Mouse (Mus musculus): Measurements from ENCODE around the gene Twist2. TPM values are rescaled to one million over a fixed set of nuclear protein-coding genes. Genes with fewer than 3 reads are reported as not detected.

The Twist2 gene
- polyA plus RNA-seq, 1 experiment from 2014 or later: 0.31 TPM

DNA sequence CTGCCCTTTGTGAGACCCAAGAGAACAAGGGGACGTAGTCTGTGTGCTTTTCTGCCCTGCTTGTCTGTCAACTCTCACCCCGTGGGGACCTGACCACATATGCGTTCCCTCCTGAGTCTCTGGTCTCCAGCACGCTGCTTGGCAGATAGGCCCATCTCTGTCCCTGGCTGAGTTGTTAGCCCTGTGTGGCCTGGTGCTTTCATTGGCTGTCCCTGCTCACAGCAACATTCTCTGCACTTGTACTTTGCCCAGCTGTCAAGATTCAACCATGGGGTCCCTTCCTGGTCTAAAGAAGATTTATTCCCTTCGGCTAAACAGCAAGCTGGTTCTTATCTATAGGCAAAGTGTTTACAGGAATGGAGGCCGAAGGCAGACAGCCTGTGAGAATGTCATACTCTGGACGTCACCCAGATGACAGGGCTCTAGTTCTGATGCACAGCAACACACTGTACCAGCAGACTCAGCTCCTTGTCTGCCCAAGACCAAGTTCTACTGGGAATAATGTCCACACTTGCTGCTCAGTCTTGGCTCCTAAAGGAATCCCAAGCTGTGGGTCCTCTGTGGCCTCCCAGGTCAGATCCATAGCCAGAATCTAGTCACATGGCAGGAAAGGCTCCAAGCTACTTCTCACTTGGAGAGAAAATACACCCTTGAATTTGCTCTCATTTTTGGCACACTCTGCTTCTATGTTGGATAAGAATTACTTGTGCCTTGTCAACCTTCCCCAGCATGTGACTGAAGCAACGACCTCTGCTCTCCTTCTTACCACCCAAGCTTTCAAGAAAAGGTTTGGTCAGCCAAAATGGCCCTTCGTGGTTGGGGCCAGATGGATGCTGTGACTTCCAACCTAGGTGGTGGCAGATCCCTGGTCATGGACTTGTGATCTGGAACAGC, 55.8 kb downstream of the Twist2 start:
- Histone ChIP-seq H3K9ac (no peak overlapping the region), H3K27ac (no peak overlapping the region), H3K36me3 (ENCODE audit: poor library complexity, severe bottlenecking) (no peaks in the 10 kb centered on the region), H3K9me3 (replicated peaks) (no peaks in the 10 kb centered on the region), H3K27me3 (0 out of 2 replicates have a peak, but pooled peaks cover 2% of the 10 kb centered on the region), H3K4me3 (no peak overlapping the region), H3K4me2 (no peak overlapping the region), H3K4me1 (no peaks in the 10 kb centered on the region)
- WGBS: 87% methylated on average over 9 of the region's 9 CpGs
- no peak for ATAC-seq

- Histone ChIP-seq H3K27ac (no peak overlapping the region), H3K4me2 (no peak overlapping the region), H3K9me3 (replicated peaks) (no peaks in the 10 kb centered on the region), H3K9ac (no peak overlapping the region), H3K4me3 (no peak overlapping the region), H3K27me3 (0 out of 2 replicates have a peak, but pooled peaks cover 2% of the 10 kb centered on the region), H3K4me1 (no peaks in the 10 kb centered on the region), H3K36me3 (ENCODE audit: poor library complexity, severe bottlenecking) (no peaks in the 10 kb centered on the region)
- ATAC-seq: no peak
- WGBS: 75% methylated on average over 11 of the region's 11 CpGs
Measured at GRCm38 (mm10) chr1:91858101-91858790, 57.0 kb downstream of the Twist2 start.

DNA sequence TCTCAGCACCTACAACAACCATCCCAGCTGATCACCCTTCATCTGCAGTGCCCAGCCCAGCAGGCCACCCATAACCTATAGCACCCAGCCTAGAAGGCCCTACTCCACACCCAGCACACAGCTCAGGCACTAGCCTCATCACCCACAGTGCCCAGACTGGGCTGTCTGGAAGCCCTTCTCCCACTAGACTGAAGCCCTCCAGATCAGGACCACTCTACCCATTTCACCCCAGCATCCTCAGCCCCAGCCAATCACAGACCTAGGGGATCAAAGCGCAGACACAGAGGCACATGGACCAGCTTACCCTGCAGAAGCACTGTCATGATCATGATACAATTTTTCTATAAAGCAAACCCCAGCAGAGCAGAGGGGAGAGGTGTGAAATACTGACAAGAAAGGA, 57.6 kb downstream of the Twist2 start:
- Histone ChIP-seq H3K9me3 (replicated peaks) (no peaks in the 10 kb centered on the region), H3K27ac (no peak overlapping the region), H3K4me3 (no peak overlapping the region), H3K4me2 (no peak overlapping the region), H3K27me3 (0 out of 2 replicates have a peak, but pooled peaks cover 2% of the 10 kb centered on the region), H3K36me3 (ENCODE audit: poor library complexity, severe bottlenecking) (no peaks in the 10 kb centered on the region), H3K4me1 (no peaks in the 10 kb centered on the region), H3K9ac (no peak overlapping the region)
- ATAC-seq: no peak
- WGBS: 90% methylated on average over 1 of the region's 1 CpGs

DNA sequence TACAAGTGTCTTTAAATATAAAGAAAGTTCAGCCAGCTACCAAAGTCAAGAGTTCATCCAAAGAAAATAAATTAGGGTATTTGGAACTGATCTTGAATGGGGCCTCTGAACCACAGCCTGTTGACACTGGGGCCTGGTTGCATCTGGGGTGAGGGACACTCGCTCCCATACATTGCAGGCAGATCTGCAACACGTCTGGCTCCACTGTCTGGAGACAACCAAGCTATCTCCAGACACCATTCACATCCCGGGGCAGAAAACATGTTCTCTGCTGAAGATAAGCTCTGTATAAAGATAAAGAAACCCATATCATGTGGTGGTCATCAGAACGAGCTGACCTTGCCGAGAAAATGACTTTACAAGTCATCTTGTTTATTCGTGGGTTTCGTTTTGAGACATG, 60.2 kb downstream of the Twist2 start:
- H3K9ac ChIP-seq: no peak overlapping the region
- no peaks in the 10 kb centered on the region for H3K36me3 ChIP-seq (ENCODE audit: poor library complexity, severe bottlenecking)
- ATAC-seq: no peak
- no peaks in the 10 kb centered on the region for H3K9me3 ChIP-seq (replicated peaks)
- no peaks in the 10 kb centered on the region for H3K4me1 ChIP-seq
- H3K4me3 ChIP-seq: no peak overlapping the region
- no peak overlapping the region for H3K27ac ChIP-seq
- WGBS: 87% methylated on average over 7 of the region's 7 CpGs
- no peak overlapping the region for H3K4me2 ChIP-seq
- H3K27me3 ChIP-seq: no peaks in the 10 kb centered on the region

DNA sequence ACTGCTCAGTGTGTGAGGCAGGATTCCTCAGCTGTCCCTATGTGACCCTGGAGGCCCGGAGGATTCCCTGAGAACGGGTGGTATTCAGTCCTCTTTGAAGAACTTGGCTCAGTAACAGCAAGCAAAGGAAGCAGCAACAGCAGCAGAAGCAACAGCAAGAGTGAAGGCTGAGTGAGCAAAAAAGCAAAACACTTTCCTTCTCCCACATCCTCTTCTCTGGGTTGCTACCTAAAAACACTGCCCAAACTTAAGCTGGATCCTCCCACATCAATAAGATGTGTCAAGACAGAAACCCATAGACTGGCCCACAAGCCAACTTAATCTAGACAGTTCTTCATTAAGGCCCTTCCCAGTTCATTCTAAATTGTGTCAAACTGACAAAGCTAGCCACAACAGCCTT, 64.7 kb downstream of the Twist2 start:
- H3K4me3 ChIP-seq: no peak overlapping the region
- H3K27ac ChIP-seq: no peak overlapping the region
- H3K9me3 ChIP-seq (replicated peaks): no peaks in the 10 kb centered on the region
- H3K36me3 ChIP-seq (ENCODE audit: poor library complexity, severe bottlenecking): no peaks in the 10 kb centered on the region
- 84% methylated on average over 2 of the region's 2 CpGs for WGBS
- H3K4me1 ChIP-seq: no peaks in the 10 kb centered on the region
- no peak overlapping the region for H3K4me2 ChIP-seq
- no peak overlapping the region for H3K9ac ChIP-seq
- H3K27me3 ChIP-seq: no peaks in the 10 kb centered on the region
- no peak for ATAC-seq

DNA sequence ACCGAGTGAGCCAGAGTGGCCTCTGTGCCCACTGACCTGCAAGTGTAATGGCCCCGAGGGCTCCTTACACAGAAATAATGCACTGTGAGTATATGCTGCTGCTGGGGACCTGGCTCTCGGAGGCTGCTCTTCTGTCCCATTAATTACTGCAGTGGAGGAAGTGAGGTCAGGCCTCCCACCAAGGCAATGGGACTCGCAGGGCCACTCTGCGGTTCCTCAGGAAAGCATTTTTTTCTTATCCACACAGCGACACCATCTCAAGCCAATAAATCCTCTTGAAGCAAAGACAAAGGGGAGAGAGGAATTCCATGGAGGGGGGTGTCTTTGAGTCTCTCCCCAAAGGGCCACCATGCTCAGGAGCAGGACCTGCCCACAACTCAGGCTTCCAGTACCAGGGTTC, 69.8 kb downstream of the Twist2 start:
- Histone ChIP-seq H3K9ac (no peak overlapping the region), H3K9me3 (replicated peaks) (no peaks in the 10 kb centered on the region), H3K4me2 (no peak overlapping the region), H3K27ac (no peak overlapping the region), H3K4me1 (no peaks in the 10 kb centered on the region), H3K36me3 (ENCODE audit: poor library complexity, severe bottlenecking) (no peaks in the 10 kb centered on the region), H3K4me3 (no peak overlapping the region), H3K27me3 (no peaks in the 10 kb centered on the region)
- ATAC-seq: no peak
- 71% methylated on average over 6 of the region's 6 CpGs for WGBS

GRCm38 (mm10) chr1:91872388-91873059, 71.3 kb downstream of the Twist2 start:
- Histone ChIP-seq H3K27me3 (no peaks in the 10 kb centered on the region), H3K4me1 (no peaks in the 10 kb centered on the region), H3K4me2 (no peak overlapping the region), H3K27ac (no peak overlapping the region), H3K4me3 (no peak overlapping the region), H3K9ac (no peak overlapping the region), H3K9me3 (replicated peaks) (no peaks in the 10 kb centered on the region), H3K36me3 (ENCODE audit: poor library complexity, severe bottlenecking) (no peaks in the 10 kb centered on the region)
- no peak for ATAC-seq
- 68% methylated on average over 8 of the region's 8 CpGs for WGBS

DNA sequence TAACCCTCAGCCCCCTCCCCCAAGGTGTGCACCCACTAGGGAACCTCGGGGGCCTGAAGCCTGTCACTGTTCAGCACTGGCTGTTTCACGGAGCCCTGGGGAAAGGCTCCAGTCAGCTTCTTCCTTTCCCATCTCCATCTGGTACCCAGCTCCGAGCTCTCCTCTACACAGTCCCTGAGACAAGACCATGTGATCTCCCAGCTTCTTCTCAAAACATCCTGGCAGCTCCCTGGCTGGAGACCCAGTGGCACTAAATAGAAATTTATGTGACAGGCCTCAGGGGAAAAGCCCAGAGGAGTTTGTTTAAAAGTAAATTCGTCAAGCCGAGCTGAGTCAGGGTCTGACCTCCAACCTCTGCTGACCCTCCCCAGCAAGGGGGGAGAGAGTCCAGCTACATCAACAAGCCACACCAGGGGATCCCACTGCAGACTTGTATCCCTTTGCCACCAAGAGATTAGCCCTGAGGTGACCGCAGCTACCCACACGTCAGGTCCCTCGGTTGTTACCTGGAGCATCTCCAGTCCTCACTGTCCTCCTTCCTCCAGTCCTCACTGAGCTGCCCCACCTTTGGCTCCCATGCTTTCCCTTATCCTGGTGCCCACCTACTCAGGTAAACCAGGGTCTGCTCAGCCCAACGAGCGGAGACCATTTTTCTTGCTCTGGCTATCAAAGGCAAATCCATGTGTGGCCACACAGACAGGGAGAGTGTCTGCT, 72.5 kb downstream of the Twist2 start:
- Histone ChIP-seq H3K4me3 (no peak overlapping the region), H3K4me1 (no peaks in the 10 kb centered on the region), H3K27me3 (no peaks in the 10 kb centered on the region), H3K36me3 (ENCODE audit: poor library complexity, severe bottlenecking) (no peaks in the 10 kb centered on the region), H3K4me2 (no peak overlapping the region), H3K9me3 (replicated peaks) (no peaks in the 10 kb centered on the region), H3K27ac (no peak overlapping the region), H3K9ac (no peak overlapping the region)
- no peak for ATAC-seq
- 83% methylated on average over 10 of the region's 10 CpGs for WGBS

DNA sequence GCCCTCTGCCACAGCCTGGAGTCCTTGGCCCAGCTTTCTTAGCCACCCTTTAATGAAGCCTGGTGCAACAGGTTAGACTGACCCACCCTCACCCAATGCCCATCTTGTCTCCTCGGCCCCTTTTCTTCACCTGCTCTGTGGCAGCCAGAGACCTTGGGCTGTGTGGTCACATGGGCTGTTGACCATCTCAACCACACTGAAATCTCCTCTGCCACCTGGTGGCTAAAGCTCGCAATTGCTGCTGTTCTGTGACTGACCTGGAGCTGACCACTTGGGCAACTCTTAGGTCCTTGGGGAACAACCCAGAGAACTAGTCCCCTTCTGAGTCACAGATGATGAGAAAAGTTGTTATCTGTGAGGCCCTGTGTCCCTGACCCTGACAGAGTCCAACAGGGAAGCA, 73.4 kb downstream of the Twist2 start:
- Histone ChIP-seq H3K9ac (no peak overlapping the region), H3K4me1 (no peaks in the 10 kb centered on the region), H3K9me3 (replicated peaks) (no peaks in the 10 kb centered on the region), H3K4me3 (no peak overlapping the region), H3K27ac (no peak overlapping the region), H3K27me3 (no peaks in the 10 kb centered on the region), H3K36me3 (ENCODE audit: poor library complexity, severe bottlenecking) (no peaks in the 10 kb centered on the region), H3K4me2 (no peak overlapping the region)
- ATAC-seq: no peak
- 18% methylated on average over 2 of the region's 2 CpGs for WGBS

DNA sequence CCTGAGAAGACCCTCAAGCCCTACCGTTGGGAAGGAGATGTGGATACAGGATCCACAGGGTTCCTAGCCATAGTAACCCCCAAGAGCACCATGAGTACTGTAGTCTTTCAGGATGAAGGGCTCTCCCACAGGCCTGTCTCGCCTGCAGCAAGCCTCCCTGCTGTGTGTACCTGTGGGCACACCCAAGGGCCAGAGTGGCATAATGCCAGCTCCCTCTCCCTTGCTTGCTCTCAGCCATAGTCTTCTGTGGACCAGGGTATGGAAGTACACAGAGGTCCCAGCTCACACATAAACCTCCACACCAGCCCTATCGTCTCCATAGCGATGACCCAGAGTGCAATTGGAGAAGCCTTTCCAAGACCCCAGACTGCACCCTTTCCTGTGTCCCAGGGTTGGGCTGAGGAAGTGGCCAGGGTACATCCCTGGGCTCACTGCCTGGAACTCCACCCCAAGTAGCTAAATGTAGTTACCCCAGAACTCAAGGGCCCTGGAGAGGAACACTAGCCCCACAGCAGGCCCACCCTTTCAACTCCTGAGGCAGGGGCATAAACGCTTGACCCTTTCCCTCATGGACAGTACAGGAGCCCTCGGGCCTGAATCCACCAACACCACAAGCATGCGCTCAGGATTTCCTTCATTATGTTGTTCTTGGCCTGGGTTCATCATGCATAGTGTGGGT, 73.9 kb downstream of the Twist2 start:
- Histone ChIP-seq H3K9me3 (replicated peaks) (no peaks in the 10 kb centered on the region), H3K4me3 (no peak overlapping the region), H3K4me1 (no peaks in the 10 kb centered on the region), H3K27ac (no peak overlapping the region), H3K27me3 (no peaks in the 10 kb centered on the region), H3K4me2 (no peak overlapping the region), H3K36me3 (ENCODE audit: poor library complexity, severe bottlenecking) (no peaks in the 10 kb centered on the region), H3K9ac (no peak overlapping the region)
- ATAC-seq: no peak
- WGBS: 82% methylated on average over 7 of the region's 7 CpGs

GRCm38 (mm10) chr1:91878696-91879095, 77.4 kb downstream of the Twist2 start:
- Histone ChIP-seq H3K27ac (no peak overlapping the region), H3K4me2 (no peak overlapping the region), H3K27me3 (no peaks in the 10 kb centered on the region), H3K4me1 (no peaks in the 10 kb centered on the region), H3K9ac (no peak overlapping the region), H3K4me3 (no peak overlapping the region), H3K9me3 (replicated peaks) (no peaks in the 10 kb centered on the region), H3K36me3 (ENCODE audit: poor library complexity, severe bottlenecking) (no peaks in the 10 kb centered on the region)
- WGBS: 42% methylated on average over 5 of the region's 5 CpGs
- no peak for ATAC-seq

All from forebrain, embryonic 13.5 days (tissue).